8 mouse cellular contexts compared by ENCODE assay signal in genomic region chr2:116069451-116070225, GRCm38 (mm10). TPM values are rescaled to one million over a fixed set of nuclear protein-coding genes. Genes with fewer than 3 reads are reported as not detected.
DNase-seq lines count a peak whose midpoint lies in the region; ATAC-seq and TF ChIP-seq lines count a peak whose summit lies in the region.

No protein-coding gene starts in this region.

- H3K4me3 ChIP-seq in embryonic facial prominence, embryonic 15.5 days (replicated peaks) = peak overlapping the region; percentile 63
- H3K4me3 ChIP-seq in kidney, postnatal 0 days (replicated peaks; ENCODE audit: low read depth, low read length) = peak overlapping the region; percentile 82
- H3K4me3 ChIP-seq in neural tube, embryonic 13.5 days = peak overlapping the region; percentile 73
- H3K4me3 ChIP-seq in cerebellum, adult 2 months (replicated peaks; ENCODE audit: insufficient read depth, low read depth, low read length) = no peak overlapping the region
- no peak overlapping the region for H3K4me3 ChIP-seq in thymus, adult 2 months (ENCODE audit: control insufficient read depth, insufficient read depth, low read length)

- TF ChIP-seq POLR2A in cerebellum, adult 2 months (IDR thresholded peaks at IDR 0.05; ENCODE audit: borderline replicate concordance, insufficient read depth, low read length) = no peak
- no peak for TF ChIP-seq POLR2A in thymus, adult 2 months (IDR thresholded peaks at IDR 0.05; ENCODE audit: control insufficient read depth, extremely low read depth, insufficient read depth, low read length, poor library complexity)

- H3K4me1 ChIP-seq in embryonic facial prominence, embryonic 15.5 days = peaks cover 13% of the 10 kb centered on the region; the same call in 1 of the 2 replicates
- no peaks in the 10 kb centered on the region for H3K4me1 ChIP-seq in kidney, postnatal 0 days (replicated peaks; ENCODE audit: insufficient read depth, low read length)
- peaks cover 61% of the 10 kb centered on the region for H3K4me1 ChIP-seq in neural tube, embryonic 13.5 days (replicated peaks)
- H3K4me1 ChIP-seq in cerebellum, adult 2 months (ENCODE audit: control insufficient read depth, insufficient read depth, low read length) = no peaks in the 10 kb centered on the region
- no peaks in the 10 kb centered on the region for H3K4me1 ChIP-seq in thymus, adult 2 months (replicated peaks; ENCODE audit: control insufficient read depth, insufficient read depth, low read length)

- H3K27ac ChIP-seq in embryonic facial prominence, embryonic 15.5 days (replicated peaks) = 0 out of 2 replicates have a peak overlapping the region, but pooled peaks have one; percentile 22
- peak overlapping the region; percentile 97 for H3K27ac ChIP-seq in kidney, postnatal 0 days
- peak overlapping the region; percentile 98 for H3K27ac ChIP-seq in neural tube, embryonic 13.5 days (replicated peaks)
- H3K27ac ChIP-seq in cerebellum, adult 2 months (ENCODE audit: insufficient read depth, low read length) = no peak overlapping the region
- H3K27ac ChIP-seq in thymus, adult 2 months (ENCODE audit: control insufficient read depth, insufficient read depth, low read length) = no peak overlapping the region

- H3K36me3 ChIP-seq in embryonic facial prominence, embryonic 15.5 days = no peaks in the 10 kb centered on the region
- H3K36me3 ChIP-seq in kidney, postnatal 0 days (ENCODE audit: insufficient read depth, low read length) = no peaks in the 10 kb centered on the region
- H3K36me3 ChIP-seq in neural tube, embryonic 13.5 days = no peaks in the 10 kb centered on the region
- no peaks in the 10 kb centered on the region for H3K36me3 ChIP-seq in thymus, adult 2 months (ENCODE audit: control insufficient read depth, insufficient read depth, low read length)

- peak overlapping the region; percentile 72 for H3K4me2 ChIP-seq in embryonic facial prominence, embryonic 15.5 days (replicated peaks)
- peak overlapping the region; percentile 79 for H3K4me2 ChIP-seq in kidney, postnatal 0 days (ENCODE audit: low read length)
- peak overlapping the region; percentile 84 for H3K4me2 ChIP-seq in neural tube, embryonic 13.5 days

- no peak for ATAC-seq in embryonic facial prominence, embryonic 15.5 days (ENCODE audit: insufficient number of reproducible peaks, low FRiP score, low TSS enrichment, low read depth)
- no peak for ATAC-seq in kidney, postnatal 0 days (replicated peaks; ENCODE audit: low FRiP score, low read depth)
- no peak for ATAC-seq in neural tube, embryonic 13.5 days (ENCODE audit: low read depth)

- peaks cover 32% of the 10 kb centered on the region for H3K27me3 ChIP-seq in embryonic facial prominence, embryonic 15.5 days
- no peaks in the 10 kb centered on the region for H3K27me3 ChIP-seq in kidney, postnatal 0 days (ENCODE audit: insufficient read depth, low read length)
- peaks cover 13% of the 10 kb centered on the region; the same call in 1 of the 2 replicates for H3K27me3 ChIP-seq in neural tube, embryonic 13.5 days
- H3K27me3 ChIP-seq in cerebellum, adult 2 months (ENCODE audit: control insufficient read depth, insufficient read depth, low read length) = peaks cover 16% of the 10 kb centered on the region; the same call in 1 of the 2 replicates
- H3K27me3 ChIP-seq in thymus, adult 2 months (ENCODE audit: control insufficient read depth, insufficient read depth, low read length) = peaks cover 7% of the 10 kb centered on the region; the same call in 1 of the 2 replicates

- WGBS in embryonic facial prominence, embryonic 15.5 days = 35% methylated on average over 8 of the region's 8 CpGs
- whole genome bisulfite sequencing in kidney, postnatal 0 days = 5% methylated on average over 8 of the region's 8 CpGs
- 5% methylated on average over 8 of the region's 8 CpGs for WGBS in neural tube, embryonic 13.5 days
- WGBS in cerebellum, adult 2 months = 34% methylated on average over 8 of the region's 8 CpGs
- WGBS in thymus, adult 2 months = 50% methylated on average over 8 of the region's 8 CpGs

- no peaks in the 10 kb centered on the region for H3K9me3 ChIP-seq in embryonic facial prominence, embryonic 15.5 days (replicated peaks)
- no peaks in the 10 kb centered on the region for H3K9me3 ChIP-seq in kidney, postnatal 0 days (replicated peaks; ENCODE audit: low read length)
- no peaks in the 10 kb centered on the region for H3K9me3 ChIP-seq in neural tube, embryonic 13.5 days

- peak; percentile 19 for DNase-seq in kidney, adult 9 months
- DNase-seq in kidney, adult 11 months = no peak
- DNase-seq in kidney, postnatal 0 days (ENCODE audit: low spot score) = peak; percentile 85
- DNase-seq in cerebellum, adult 2 months = no peak
- DNase-seq in thymus, adult 2 months = no peak
- no peak for DNase-seq in T-cell, adult 2 months (ENCODE audit: low spot score)

- TF ChIP-seq CTCF in kidney, postnatal 0 days (IDR thresholded peaks at IDR 0.05; ENCODE audit: low read depth) = no peak
- no peak for TF ChIP-seq CTCF in cerebellum, adult 2 months (IDR thresholded peaks at IDR 0.05; ENCODE audit: borderline replicate concordance, insufficient read depth, low read depth, low read length)
- no peak for TF ChIP-seq CTCF in thymus, adult 2 months (IDR thresholded peaks at IDR 0.05; ENCODE audit: borderline replicate concordance, control insufficient read depth, extremely low read depth, insufficient read depth, low read length, poor library complexity)

- H3K9ac ChIP-seq in embryonic facial prominence, embryonic 15.5 days = no peak overlapping the region
- peak overlapping the region; percentile 96 for H3K9ac ChIP-seq in kidney, postnatal 0 days (ENCODE audit: low read depth, low read length)
- H3K9ac ChIP-seq in neural tube, embryonic 13.5 days = peak overlapping the region; percentile 96

RNA-seq across cellular contexts. Expression of gene Meis2, which starts 4.0 kb away (rescaled TPM):
- 33.4 and 36.4 TPM in 2 replicates for polyA plus RNA-seq in embryonic facial prominence, embryonic 15.5 days (2015; fragmentation: Nextera tagmentation; extraction: Ambion mirVana)
- 52.8 and 60.4 TPM in 2 replicates for polyA plus RNA-seq in kidney, postnatal 0 days (2015; fragmentation: Nextera tagmentation; extraction: Ambion mirVana)
- 92.0 and 98.7 TPM in 2 replicates for polyA plus RNA-seq in neural tube, embryonic 13.5 days (2015; fragmentation: Nextera tagmentation; extraction: Ambion mirVana)
- 36.4 and 58.7 TPM in 2 replicates for polyA plus RNA-seq in cerebellum, adult 2 months (2012; rRNA removed)
- polyA plus RNA-seq in thymus, adult 2 months (2012; rRNA removed) = 8.8 and 10.5 TPM in 2 replicates

Comparison
In these comparisons a context has a peak if more than half of its experiments do, and no peak if none do; other contexts are left out.
1. DNase-seq: peak in kidney, adult 9 months (single experiment) and kidney, postnatal 0 days (single experiment); none in kidney, adult 11 months (single experiment), cerebellum, adult 2 months (0 of 2), thymus, adult 2 months (single experiment) and T-cell, adult 2 months (single experiment).
2. H3K27ac ChIP-seq: peak in embryonic facial prominence, embryonic 15.5 days (single experiment), kidney, postnatal 0 days (single experiment) and neural tube, embryonic 13.5 days (single experiment); none in cerebellum, adult 2 months (single experiment) and thymus, adult 2 months (single experiment).
3. H3K4me3 ChIP-seq: peak in embryonic facial prominence, embryonic 15.5 days (single experiment), kidney, postnatal 0 days (single experiment) and neural tube, embryonic 13.5 days (single experiment); none in cerebellum, adult 2 months (single experiment) and thymus, adult 2 months (single experiment).
4. Peak in every context shown above with its lines, with median percentiles within 50 percentile points of each other: H3K4me2 ChIP-seq.